Comparison of ENCODE assay signal across 8 mouse cellular contexts in the genomic region with DNA sequence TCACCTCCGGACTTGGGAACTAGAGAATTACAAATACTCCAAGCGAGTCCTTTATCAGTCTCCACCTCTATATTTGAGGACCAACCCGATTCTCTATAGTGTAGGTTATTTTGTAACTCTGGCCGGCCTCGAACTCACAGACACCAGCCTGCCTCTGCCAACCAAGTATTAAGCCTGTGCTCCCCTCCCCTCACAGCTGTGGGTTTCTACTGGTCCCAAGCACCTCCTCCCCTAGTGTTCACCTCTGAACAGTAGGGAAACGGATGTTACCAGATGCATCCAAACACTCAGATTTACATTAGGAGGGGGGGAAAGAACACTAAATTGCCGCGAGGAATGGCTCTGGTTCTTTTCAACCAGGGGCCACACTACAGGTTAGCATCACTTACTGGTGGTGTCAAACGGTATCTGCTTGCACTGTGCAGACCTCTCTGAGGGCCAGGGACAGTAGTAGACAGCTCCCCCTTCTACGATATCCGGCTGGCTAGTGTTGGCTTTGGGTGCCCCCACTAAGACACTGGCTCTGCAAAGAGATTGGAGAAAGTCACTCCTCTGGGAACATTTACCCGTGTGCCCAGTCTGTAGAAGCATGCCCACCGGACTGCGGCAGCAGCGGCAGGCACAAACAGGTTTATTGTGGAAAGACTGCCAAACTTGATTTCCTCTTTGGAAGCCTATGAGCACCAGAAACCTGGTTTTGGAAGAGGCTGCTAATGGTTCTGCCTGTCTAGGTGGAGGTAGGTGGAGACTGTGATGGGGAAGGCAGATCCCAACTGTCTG. TPM values are rescaled to one million over a fixed set of nuclear protein-coding genes. Genes with fewer than 3 reads are reported as not detected.
DNase-seq lines count a peak whose midpoint lies in the region; ATAC-seq lines count a peak whose summit lies in the region.

No protein-coding gene starts in this region.

- no peak for DNase-seq in cerebellum, adult 11-12 months
- DNase-seq in MN1 (ENCODE audit: low spot score) = peak; percentile 49
- no peak for DNase-seq in liver, embryonic 13.5 days
- DNase-seq in retina, embryonic 14.5 days (ENCODE audit: low spot score) = no peak
- DNase-seq in adrenal gland, adult 18-20 months (ENCODE audit: low spot score in 2 of 2) = no peak
- DNase-seq in left cerebral cortex, adult 9 months (ENCODE audit: low spot score in 2 of 2) = no peak

- H3K27ac ChIP-seq in hindbrain, embryonic 12.5 days = no peak overlapping the region
- no peak overlapping the region for H3K27ac ChIP-seq in liver, embryonic 13.5 days

- 76% methylated on average over 15 of the region's 15 CpGs for WGBS in hindbrain, embryonic 12.5 days
- WGBS in liver, embryonic 13.5 days (ENCODE audit: insufficient replicate concordance) = 58% methylated on average over 15 of the region's 15 CpGs

- peak overlapping the region; percentile 69 for H3K4me3 ChIP-seq in hindbrain, embryonic 12.5 days
- H3K4me3 ChIP-seq in liver, embryonic 13.5 days (replicated peaks) = peak overlapping the region; percentile 61

- no peaks in the 10 kb centered on the region for H3K9me3 ChIP-seq in hindbrain, embryonic 12.5 days (replicated peaks)
- H3K9me3 ChIP-seq in liver, embryonic 13.5 days (replicated peaks) = no peaks in the 10 kb centered on the region

- H3K36me3 ChIP-seq in hindbrain, embryonic 12.5 days = no peaks in the 10 kb centered on the region
- no peaks in the 10 kb centered on the region for H3K36me3 ChIP-seq in liver, embryonic 13.5 days

- 0 out of 2 replicates have a peak, but pooled peaks cover 3% of the 10 kb centered on the region for H3K4me1 ChIP-seq in hindbrain, embryonic 12.5 days
- H3K4me1 ChIP-seq in liver, embryonic 13.5 days (replicated peaks) = peaks cover 8% of the 10 kb centered on the region; the same call in 1 of the 2 replicates

- peak overlapping the region; percentile 96 for H3K4me2 ChIP-seq in hindbrain, embryonic 12.5 days (replicated peaks)
- H3K4me2 ChIP-seq in liver, embryonic 13.5 days = peak overlapping the region; percentile 82

- H3K27me3 ChIP-seq in hindbrain, embryonic 12.5 days = peaks cover 15% of the 10 kb centered on the region
- H3K27me3 ChIP-seq in liver, embryonic 13.5 days = peaks cover 46% of the 10 kb centered on the region

- 0 out of 2 replicates have a peak, but pooled peaks have one; percentile 2 for ATAC-seq in cerebellum, adult (ENCODE audit: insufficient number of reproducible peaks, low FRiP score, low TSS enrichment)
- no peak for ATAC-seq in hindbrain, embryonic 12.5 days (ENCODE audit: low FRiP score)
- ATAC-seq in liver, embryonic 13.5 days (ENCODE audit: low read depth) = no peak

- no peak overlapping the region for H3K9ac ChIP-seq in hindbrain, embryonic 12.5 days
- H3K9ac ChIP-seq in liver, embryonic 13.5 days = no peak overlapping the region

RNA-seq across cellular contexts. Expression of gene Itga8, which starts 1.1 kb away (rescaled TPM):
- polyA plus RNA-seq in hindbrain, embryonic 12.5 days (2016; fragmentation: Nextera tagmentation; extraction: Ambion mirVana) = 4.8 and 5.0 TPM in 2 replicates
- polyA plus RNA-seq in liver, embryonic 13.5 days (2015; fragmentation: Nextera tagmentation; extraction: Ambion mirVana) = 2.3 and 3.1 TPM in 2 replicates
- 10 to 100 TPM; 17.2 to 17.9 TPM for total RNA-seq in adrenal gland, adult 18-20 months (2021)
